8 mouse cellular contexts compared by ENCODE assay signal in the genomic region with DNA sequence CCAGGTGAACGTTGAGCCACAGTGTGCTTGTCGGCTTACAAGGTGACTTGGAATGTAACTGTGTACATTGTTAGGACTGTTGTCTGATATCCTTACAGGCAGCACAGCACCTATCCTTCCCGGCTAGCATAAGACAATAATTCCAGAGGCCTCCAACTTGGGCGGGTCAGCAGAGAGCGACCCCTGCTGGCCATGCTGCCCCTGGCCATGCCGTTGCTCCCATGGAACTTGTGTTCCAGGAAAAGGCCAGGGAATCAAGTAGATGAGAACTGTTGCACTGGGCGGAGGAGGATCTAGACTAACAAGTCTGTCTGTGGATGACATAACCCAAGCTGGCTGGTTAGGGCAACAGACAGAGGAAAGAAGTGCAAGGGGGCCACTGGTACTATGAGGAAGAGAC. TPM values are rescaled to one million over a fixed set of nuclear protein-coding genes. Genes with fewer than 3 reads are reported as not detected.
DNase-seq lines count a peak whose midpoint lies in the region; ATAC-seq and TF ChIP-seq lines count a peak whose summit lies in the region.

No protein-coding gene starts in this region.

- peak; percentile 74 for TF ChIP-seq CTCF in embryonic fibroblast, embryonic 13.5 days (IDR thresholded peaks at IDR 0.05; ENCODE audit: borderline replicate concordance, insufficient read depth, low read length)

- no peak overlapping the region for H3K9ac ChIP-seq in hindbrain, embryonic 12.5 days

- H3K36me3 ChIP-seq in megakaryocyte, embryonic 14.5 days (replicated peaks; ENCODE audit: low read length) = peaks cover 10% of the 10 kb centered on the region
- no peaks in the 10 kb centered on the region for H3K36me3 ChIP-seq in hindbrain, embryonic 12.5 days

- peak; percentile 62 for DNase-seq in adrenal gland, postnatal 25 days
- DNase-seq in lung, adult 18-20 months = peak; percentile 66 to 76
- peak; percentile 63 for DNase-seq in ovary, postnatal 36 days (ENCODE audit: low spot score)
- DNase-seq in spleen, postnatal 36 days (ENCODE audit: low spot score in 2 of 2) = no peak

- no peaks in the 10 kb centered on the region for H3K27me3 ChIP-seq in megakaryocyte, embryonic 14.5 days (replicated peaks)
- H3K27me3 ChIP-seq in hindbrain, embryonic 12.5 days = no peaks in the 10 kb centered on the region

- 36% methylated on average over 7 of the region's 7 CpGs for WGBS in hindbrain, embryonic 12.5 days

- H3K4me3 ChIP-seq in megakaryocyte, embryonic 14.5 days (replicated peaks) = peak overlapping the region; percentile 15
- H3K4me3 ChIP-seq in embryonic fibroblast, embryonic 13.5 days (ENCODE audit: insufficient read depth, low read length) = no peak overlapping the region
- H3K4me3 ChIP-seq in hindbrain, embryonic 12.5 days = no peak overlapping the region

- H3K9me3 ChIP-seq in megakaryocyte, embryonic 14.5 days = peaks cover 6% of the 10 kb centered on the region; the same call in 1 of the 2 replicates
- no peaks in the 10 kb centered on the region for H3K9me3 ChIP-seq in hindbrain, embryonic 12.5 days (replicated peaks)

- TF ChIP-seq POLR2A in embryonic fibroblast, embryonic 13.5 days (IDR thresholded peaks at IDR 0.05; ENCODE audit: low read depth, low read length) = no peak

- ATAC-seq in megakaryocyte, adult 5-6 weeks (ENCODE audit: poor library complexity, severe bottlenecking) = no peak; the same call in 1 of the 2 replicates
- ATAC-seq in hindbrain, embryonic 12.5 days (ENCODE audit: low FRiP score) = peak; percentile 40; the same call in 1 of the 2 replicates

- H3K27ac ChIP-seq in embryonic fibroblast, embryonic 13.5 days (ENCODE audit: insufficient read depth, low read length) = no peak overlapping the region
- H3K27ac ChIP-seq in hindbrain, embryonic 12.5 days = no peak overlapping the region

- peaks cover 48% of the 10 kb centered on the region for H3K4me1 ChIP-seq in megakaryocyte, embryonic 14.5 days
- H3K4me1 ChIP-seq in embryonic fibroblast, embryonic 13.5 days (ENCODE audit: control insufficient read depth, insufficient read depth, low read length) = peaks cover 16% of the 10 kb centered on the region
- peaks cover 21% of the 10 kb centered on the region for H3K4me1 ChIP-seq in hindbrain, embryonic 12.5 days

- no peak overlapping the region for H3K4me2 ChIP-seq in hindbrain, embryonic 12.5 days (replicated peaks)

RNA-seq across cellular contexts. Expression of gene Elk3, which starts 19.6 kb away (rescaled TPM):
- 6.0 and 12.6 TPM in 2 replicates for polyA plus RNA-seq in megakaryocyte, embryonic 14.5 days (2012; ENCODE audit: insufficient read depth, low replicate concordance)
- total RNA-seq in megakaryocyte, adult 5-6 weeks (2015) = 27.1 and 29.4 TPM in 2 replicates
- total RNA-seq in megakaryocyte, adult 5-6 weeks (2017) = 19.8 and 22.6 TPM in 2 replicates
- total RNA-seq in adrenal gland, postnatal 25 days (2021) = 37.7 and 47.1 TPM in 2 replicates
- polyA plus RNA-seq in embryonic fibroblast, embryonic 13.5 days (2011; ENCODE audit: insufficient read length, low read depth, missing spikeins) = 86.5 and 103 TPM in 2 replicates
- 20.9 and 23.6 TPM in 2 replicates for polyA plus RNA-seq in hindbrain, embryonic 12.5 days (2016; fragmentation: Nextera tagmentation; extraction: Ambion mirVana)

Comparison
In these comparisons a context has a peak if more than half of its experiments do, and no peak if none do; other contexts are left out.
1. DNase-seq: peak in adrenal gland, postnatal 25 days (single experiment), lung, adult 18-20 months (2 of 2) and ovary, postnatal 36 days (single experiment); none in spleen, postnatal 36 days (0 of 2).